Mouse (Mus musculus) left cerebral cortex, postnatal 25 days (tissue): ENCODE data around the gene Gm13023. TPM values are rescaled to one million over a fixed set of nuclear protein-coding genes. Genes with fewer than 3 reads are reported as not detected.
"Not testable (repeated sequence)": the region's sequence is repeated elsewhere in the genome, so short reads cannot be mapped to it uniquely, and the experiment has no call there.

ENCODE experiments used
- DNase-seq, 2 experiments: peaks; one replicate each; pipeline ENCODE4 v3.0.0; 2022; ENCODE audit warnings: low spot score in 2 of 2, mixed read lengths in 1 of 2
- intact Hi-C: fragments of 180-260 bp; cut with DNase I; formaldehyde crosslinking; loops from one replicate; pipeline ENCODE4 v1.15.1; 2025
- total RNA-seq, 2 experiments: library from RNA; stranded (reverse); gene quantifications; 2 replicates each; pipeline ENCODE4 v1.2.3; 2021

Gene Gm13023
- not detected for total RNA-seq

DNA sequence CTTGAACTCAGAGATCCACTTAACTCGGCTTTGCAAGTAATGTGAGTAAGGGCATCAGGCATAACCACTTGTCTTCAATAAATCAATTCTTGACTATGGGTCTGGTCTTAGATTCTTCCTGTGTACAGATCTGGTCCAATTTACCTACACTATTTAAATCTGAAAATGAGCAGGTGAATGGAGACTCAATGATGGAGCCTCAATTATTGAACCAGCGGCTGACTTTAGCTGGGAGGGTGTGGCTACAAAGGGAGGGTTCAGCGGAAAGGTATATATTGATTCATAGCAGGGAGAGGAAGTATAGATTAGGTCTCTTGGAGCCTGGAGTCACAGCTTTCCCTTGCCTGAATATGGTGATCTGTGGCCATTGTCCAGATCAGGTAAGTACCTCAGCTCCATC, at the start of gene Gm13023:
TSS of gene Gm13023 (plus strand) at position 301 of the 400 bp plus-strand sequence.
- intact Hi-C loops, DNase-seq: not testable (repeated sequence)

DNA sequence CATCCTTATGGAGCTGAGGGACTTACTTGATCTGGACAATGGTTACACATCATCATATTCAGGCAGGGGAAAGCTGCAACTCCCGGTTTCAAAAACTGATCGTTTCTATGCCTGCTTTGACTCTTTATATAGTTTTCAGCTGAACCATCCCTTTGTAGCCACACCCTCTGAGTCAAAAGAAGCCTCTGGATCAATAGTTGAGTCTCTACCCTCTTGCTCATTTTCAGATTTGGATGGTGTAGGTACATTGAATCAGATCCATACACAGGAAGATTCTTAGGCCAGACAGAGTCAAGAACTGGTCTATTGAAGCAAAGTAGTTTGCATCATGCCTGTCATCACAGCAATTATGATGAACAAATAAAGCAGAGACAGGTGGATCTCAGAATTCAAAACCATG, 26.8 kb downstream of the Gm13023 start, which contains the start of gene Gm13084:
TSS of gene Gm13084 (minus strand) at position 101 of the 400 bp plus-strand sequence.
- no peak for DNase-seq

More for the DNA sequence above, 26.8 kb downstream of the Gm13023 start, which contains the start of gene Gm13084:
- intact Hi-C loops: no loop called here

Other genes with a start within 250 kb of the Gm13023 start
- gene BC080695, start 237.7 kb upstream of the Gm13023 start, total RNA-seq: not detected
- not detected for gene Gm13057, start 237.6 kb upstream of the Gm13023 start, total RNA-seq
- not detected for gene Gm13083, start 174.3 kb upstream of the Gm13023 start, total RNA-seq
- not detected for gene Gm13088, start 132.1 kb upstream of the Gm13023 start, total RNA-seq
- gene Gm13089, start 86.6 kb upstream of the Gm13023 start, total RNA-seq: not detected
- gene Gm13078, start 69.9 kb upstream of the Gm13023 start, total RNA-seq: not detected
- gene Gm13084, start 26.7 kb downstream of the Gm13023 start, total RNA-seq: not detected
- gene Gm13103, start 57.1 kb downstream of the Gm13023 start, total RNA-seq: not detected
- gene Pramef6, start 111.0 kb downstream of the Gm13023 start, total RNA-seq: not detected
- not detected for gene Pramef25, start 161.7 kb downstream of the Gm13023 start, total RNA-seq
- gene Gm13101, start 177.6 kb downstream of the Gm13023 start, total RNA-seq: not detected
- gene Pramef17, start 205.0 kb downstream of the Gm13023 start, total RNA-seq: not detected